Mouse (Mus musculus): Measurements from ENCODE around the gene Klhl23. TPM values are rescaled to one million over a fixed set of nuclear protein-coding genes. Genes with fewer than 3 reads are reported as not detected.

The Klhl23 gene
- total RNA-seq, 2 experiments from 2014 or later, result 54.2 to 54.4 TPM

DNA sequence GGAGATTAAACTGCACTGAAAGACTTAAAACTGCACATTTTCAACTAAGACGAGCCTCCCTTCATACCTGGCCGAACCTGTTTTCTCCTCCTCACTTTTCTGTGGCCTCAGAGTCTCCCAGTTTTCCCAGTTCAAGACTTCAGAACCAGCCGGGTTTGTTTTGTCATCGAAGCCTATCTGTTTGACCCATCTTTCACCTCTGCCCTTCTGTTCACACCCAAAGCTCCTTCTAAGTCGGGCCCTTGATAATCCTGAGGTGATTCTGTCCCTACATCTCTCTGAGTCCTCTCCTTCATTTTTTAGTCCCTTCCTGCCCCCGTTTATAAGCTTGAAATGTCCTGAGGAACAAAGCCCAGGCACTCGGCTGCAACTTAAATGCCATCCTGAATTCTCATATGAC lies 6.3 kb downstream of the Klhl23 start:
- no peak for DNase-seq (ENCODE audit: low spot score in 2 of 2)

DNA sequence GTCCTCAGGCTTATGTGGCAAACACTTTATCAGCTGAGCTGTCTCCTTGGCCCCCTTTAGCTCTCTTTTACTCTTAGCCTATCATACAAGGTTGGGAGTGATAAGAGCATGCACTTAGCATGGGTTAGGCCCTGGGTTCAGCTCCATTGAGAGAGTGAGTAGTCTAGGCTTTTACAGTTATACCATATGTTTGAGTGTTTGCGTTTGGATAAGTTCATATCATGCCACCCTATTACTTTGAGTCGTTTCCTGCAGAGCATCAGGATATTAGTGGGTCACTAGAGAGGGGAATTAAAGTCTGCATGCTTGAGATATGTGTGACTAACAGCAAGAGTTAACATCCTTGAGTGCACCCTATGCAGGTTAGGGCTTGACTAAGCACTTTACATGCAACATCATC lies 7.9 kb downstream of the Klhl23 start:
- DNase-seq (ENCODE audit: low spot score in 2 of 2), result no peak

DNA sequence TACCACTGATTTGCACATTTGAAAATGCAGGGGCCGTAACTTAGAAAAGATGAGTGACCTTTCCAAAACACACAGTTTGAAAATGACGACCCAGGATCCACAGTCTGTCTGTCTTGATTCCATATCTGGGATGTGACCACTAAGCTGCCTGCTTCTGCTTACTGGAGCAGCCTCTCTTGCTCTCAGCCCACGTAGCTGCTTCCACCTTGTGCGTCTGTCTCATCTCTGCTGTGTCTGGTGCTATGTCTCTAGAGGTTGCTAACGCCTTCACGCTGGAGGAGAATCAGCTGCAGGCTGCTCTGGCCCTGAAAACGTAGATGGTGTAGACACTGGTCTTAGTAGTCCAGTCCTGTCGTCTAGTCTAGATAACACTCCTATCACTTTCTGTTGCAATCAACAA lies 8.4 kb downstream of the Klhl23 start:
- DNase-seq (ENCODE audit: low spot score in 2 of 2), result no peak

DNA sequence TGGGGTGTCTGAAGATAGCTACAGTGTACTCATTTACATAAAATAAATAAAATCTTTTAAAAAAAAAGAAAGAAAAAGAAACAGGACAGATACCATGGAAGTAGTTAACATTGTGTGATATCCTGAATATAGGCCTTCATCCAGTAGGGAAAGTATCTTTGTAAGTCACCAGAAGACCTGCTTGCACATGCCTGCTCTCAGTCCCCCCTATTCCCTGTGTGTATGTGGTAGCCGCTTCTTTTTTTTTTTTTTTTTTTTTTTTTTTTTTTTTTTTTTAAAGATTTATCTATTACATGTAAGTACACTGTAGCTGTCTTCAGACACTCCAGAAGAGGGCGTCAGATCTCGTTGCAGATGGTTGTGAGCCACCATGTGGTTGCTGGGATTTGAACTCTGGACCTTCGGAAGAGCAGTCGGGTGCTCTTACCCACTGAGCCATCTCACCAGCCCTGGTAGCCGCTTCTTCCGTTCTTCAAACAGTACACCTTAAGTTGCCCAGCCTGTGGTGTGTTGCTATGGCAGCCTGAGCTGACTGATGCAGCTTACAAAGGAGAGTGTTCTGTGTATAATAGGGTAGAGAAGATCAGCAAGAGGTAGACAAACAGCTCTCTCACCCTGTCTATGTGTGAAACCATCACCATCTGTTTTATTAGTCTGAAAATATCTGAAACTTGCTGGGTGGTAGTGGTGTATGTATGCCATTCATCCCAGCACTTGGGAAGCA lies 15.7 kb downstream of the Klhl23 start:
- no peak for DNase-seq (ENCODE audit: low spot score in 2 of 2)

- DNase-seq (ENCODE audit: low spot score in 2 of 2), result no peak
Measured at GRCm38 (mm10) chr2:69837996-69838395, 16.3 kb downstream of the Klhl23 start.

DNA sequence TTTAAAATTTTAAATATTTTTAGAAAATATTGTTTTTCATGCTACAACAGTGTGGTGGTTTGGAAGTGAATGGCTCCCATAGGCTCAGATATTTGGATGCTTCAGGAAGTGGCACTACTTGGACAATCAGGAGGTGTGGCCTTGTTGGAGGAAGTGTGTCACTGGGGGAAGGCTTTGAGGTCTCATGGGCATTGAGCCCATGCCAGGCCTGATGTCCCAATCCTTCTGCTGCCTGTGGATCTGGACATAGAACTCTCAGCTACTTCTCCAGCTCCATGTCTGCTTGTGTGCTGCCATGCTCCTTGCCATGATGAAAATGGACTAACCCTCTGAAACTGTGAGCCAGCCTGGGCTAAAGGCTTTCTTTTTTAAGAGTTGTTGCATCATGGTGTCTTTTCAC lies 17.0 kb downstream of the Klhl23 start:
- DNase-seq (ENCODE audit: low spot score in 2 of 2), result no peak

- no peak for DNase-seq (ENCODE audit: low spot score in 2 of 2)
Measured at GRCm38 (mm10) chr2:69840261-69840660, 18.5 kb downstream of the Klhl23 start.

DNA sequence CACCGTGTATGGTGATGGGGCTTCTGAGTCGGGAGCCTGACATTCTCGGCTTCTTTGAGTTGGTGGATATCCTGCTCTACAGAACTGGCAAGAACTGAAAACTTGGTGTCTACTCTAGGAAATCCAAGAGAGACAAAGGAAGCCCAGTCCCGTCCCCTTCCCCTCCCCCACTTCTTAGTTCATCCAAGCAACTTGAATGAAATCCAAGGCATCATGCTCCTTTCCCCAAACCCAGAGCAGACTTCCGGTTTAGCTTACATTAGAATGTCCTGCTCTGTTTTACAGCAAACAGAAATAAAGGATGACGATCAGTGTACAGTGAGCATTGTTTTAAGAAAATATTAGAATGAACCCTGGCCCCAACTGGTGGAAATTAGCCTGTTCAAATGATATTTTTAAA lies 27.5 kb downstream of the Klhl23 start:
- no peak for DNase-seq (ENCODE audit: low spot score in 2 of 2)

DNA sequence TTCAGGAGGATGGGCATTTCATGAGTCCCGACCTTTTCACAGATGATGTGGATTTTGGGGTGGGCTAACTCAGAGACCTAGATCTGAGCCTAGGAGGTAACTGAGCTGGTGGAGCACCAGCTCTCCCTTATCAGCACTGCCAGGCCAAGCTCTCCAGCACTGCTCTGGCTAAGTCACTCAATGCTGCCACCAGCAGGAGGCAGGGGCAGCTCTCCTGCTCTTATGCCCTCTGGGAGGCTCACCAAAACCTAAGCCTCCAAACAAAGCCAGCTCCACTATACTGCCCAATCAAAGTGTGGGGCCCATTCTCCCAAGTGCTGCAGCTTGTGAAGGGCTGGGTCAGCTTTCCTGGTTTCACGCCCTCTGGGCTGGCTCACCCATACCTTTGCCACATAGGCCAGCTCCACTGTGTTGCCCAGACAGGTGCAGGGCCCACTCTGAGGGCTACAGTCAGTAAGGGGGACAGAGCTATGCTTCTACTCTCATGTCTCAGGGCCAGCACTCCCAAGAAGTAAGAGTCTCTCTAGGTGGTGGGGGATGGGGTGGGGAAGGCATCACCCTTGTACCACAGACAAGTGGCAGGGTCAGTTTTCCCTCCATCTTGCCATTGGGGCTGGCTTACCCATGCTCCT lies 29.8 kb downstream of the Klhl23 start:
- DNase-seq (ENCODE audit: low spot score in 2 of 2), result no peak

GRCm38 (mm10) chr2:69856392-69856791 lies 34.6 kb downstream of the Klhl23 start:
- DNase-seq (ENCODE audit: low spot score in 2 of 2), result no peak

DNA sequence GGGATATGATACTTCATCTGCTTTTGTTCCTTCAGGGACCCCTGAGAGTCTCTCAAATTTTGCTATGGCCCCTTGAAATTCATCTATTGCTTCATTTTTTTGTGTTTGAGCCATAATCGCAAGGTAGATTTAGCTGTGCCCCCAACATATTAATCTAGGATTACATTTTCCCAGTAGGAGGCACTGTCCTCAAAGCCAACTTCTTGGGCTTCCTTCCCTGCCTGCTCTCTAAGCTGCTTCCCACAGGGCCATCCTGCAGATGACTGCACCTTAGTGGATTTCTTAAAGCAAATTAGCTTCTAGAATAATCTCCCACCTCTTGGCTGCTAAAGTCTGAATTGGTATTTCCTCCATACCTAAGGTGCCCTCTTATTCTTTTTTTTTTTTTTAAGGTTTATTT lies 36.1 kb downstream of the Klhl23 start:
- DNase-seq (ENCODE audit: low spot score in 2 of 2), result no peak

DNA sequence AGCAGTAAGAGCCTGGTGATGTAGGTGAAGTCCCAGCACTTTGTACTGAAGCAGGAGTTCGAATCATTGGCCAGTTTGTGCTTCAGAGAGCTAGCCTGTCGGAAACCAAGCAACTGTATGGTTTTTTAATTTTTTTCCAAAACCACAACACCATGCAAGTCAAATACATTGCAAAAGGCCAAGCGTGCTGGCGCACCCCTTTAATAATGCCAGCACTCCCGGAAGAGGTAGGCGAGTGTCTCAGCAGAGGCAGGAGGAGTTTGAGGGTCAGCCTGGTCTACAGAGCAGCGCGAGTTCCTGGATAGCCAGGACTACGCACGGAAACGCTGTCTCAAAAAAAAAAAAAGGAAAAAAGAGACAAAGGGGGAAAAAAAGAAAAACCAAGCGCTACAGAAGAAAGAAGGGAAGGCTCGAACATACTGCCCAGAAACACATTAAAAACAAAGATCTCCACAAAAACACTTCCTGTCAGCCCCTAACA lies 39.3 kb downstream of the Klhl23 start:
- peak in 1 of 2 experiments; percentile 23 for DNase-seq (ENCODE audit: low spot score in 2 of 2)

- peak; percentile 93 to 96 for DNase-seq (ENCODE audit: low spot score in 2 of 2)
Measured at GRCm38 (mm10) chr2:69861485-69862091, 39.8 kb downstream of the Klhl23 start, which contains the start of gene Ssb. Ssb (plus strand) TSS chr2:69861562.

DNA sequence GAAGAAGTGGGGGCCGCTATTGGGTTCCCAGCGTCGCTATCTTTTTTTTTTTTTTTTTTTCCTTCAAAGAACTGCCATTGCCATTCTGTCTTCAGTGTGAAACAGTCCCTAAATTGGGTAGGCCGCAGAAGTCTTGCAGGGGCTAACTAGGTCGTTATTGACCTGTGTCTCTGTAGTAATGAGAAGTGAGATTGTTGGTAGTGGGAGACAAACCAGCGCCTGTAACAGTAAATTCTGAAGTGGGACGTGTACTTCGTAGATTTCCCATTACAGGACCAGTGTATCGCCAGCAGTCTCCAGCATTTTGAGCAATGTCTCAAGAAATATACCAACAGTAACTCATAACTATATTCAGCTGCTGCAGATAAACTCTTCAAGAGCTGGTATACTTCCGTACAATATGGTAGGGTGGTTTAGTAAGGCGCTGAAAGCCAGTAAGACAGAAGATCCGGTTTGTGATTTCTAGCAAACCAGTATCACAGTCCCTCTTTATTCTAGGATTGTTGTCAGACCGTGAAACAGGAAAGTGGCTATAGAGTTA lies 40.4 kb downstream of the Klhl23 start:
- no peak for DNase-seq (ENCODE audit: low spot score in 2 of 2)

GRCm38 (mm10) chr2:69883990-69884391 lies 62.2 kb downstream of the Klhl23 start:
- DNase-seq (ENCODE audit: low spot score in 2 of 2), result no peak

- DNase-seq (ENCODE audit: low spot score in 2 of 2), result no peak
Measured at GRCm38 (mm10) chr2:69884581-69884980, 62.8 kb downstream of the Klhl23 start.

DNA sequence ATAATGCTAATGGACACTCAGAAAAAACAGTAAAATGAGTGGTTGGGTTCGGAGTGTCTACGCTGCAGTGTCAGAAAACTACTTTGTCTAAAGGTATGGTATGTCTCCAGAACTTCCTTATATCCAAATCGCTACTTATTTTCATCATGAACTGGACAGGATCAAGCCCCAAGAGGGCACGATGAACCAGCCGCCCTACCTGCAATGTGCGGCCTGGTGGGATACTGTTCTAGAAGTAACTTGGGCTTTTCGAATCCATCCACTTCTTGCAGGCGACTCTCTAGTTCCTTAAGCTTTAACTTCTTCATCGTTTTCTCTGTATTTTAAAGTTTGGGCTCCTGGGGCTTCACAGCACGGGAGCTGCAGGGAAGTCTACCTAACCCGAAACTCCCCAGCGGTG lies 63.3 kb downstream of the Klhl23 start:
- no peak for DNase-seq (ENCODE audit: low spot score in 2 of 2)

GRCm38 (mm10) chr2:69885451-69886305 lies 63.9 kb downstream of the Klhl23 start, which contains the start of gene Mettl5:
Mettl5 (minus strand) TSS chr2:69885615.
- DNase-seq (ENCODE audit: low spot score in 2 of 2), result peak; percentile 87 to 91
